ENCODE assay signal across 8 mouse cellular contexts in the genomic region with DNA sequence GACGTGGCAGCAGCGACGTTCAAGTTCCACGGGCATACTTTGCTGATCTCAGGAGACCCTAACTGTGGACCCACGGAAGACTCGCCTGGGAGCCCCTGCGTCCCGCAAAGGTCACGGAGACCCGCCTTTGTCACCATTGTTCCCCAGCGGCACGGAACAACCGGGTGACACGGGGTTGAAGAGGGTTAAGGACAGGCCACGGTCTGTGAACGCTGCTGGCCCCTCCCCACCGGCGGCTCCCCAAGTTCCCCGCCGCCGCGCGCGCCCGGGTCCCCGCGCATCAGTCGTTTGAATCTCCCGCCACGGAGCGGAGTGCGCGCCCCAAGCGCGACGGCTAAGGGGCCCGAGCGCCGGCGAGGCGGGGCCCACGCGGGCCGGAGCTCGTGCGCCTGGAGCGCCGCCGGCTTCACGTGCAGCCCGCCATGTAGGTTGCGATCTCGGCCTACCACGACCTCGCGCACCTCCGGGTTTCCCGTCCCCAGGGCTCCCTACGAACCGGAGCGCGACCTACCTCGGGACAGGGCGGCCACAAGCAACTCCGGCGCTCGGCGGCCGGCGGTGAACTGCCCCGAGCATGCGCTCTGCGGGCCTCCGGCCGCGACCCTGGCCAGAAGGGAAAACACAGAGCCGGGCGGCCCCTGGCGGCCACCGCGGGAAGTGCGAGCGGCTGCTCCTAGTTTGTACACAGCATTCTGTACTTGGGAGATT. TPM values are rescaled to one million over a fixed set of nuclear protein-coding genes. Genes with fewer than 3 reads are reported as not detected.
DNase-seq lines count a peak whose midpoint lies in the region; ATAC-seq lines count a peak whose summit lies in the region.

No protein-coding gene starts in this region.

- peak overlapping the region; percentile 68 for H3K9ac ChIP-seq in hindbrain, embryonic 15.5 days

- H3K4me3 ChIP-seq in hindbrain, embryonic 15.5 days, result peak overlapping the region; percentile 69

- H3K4me1 ChIP-seq in hindbrain, embryonic 15.5 days (replicated peaks), result peaks cover 18% of the 10 kb centered on the region

- ATAC-seq in hindbrain, embryonic 15.5 days (ENCODE audit: low FRiP score, low read depth), result peak; percentile 90

- peak; percentile 74 for DNase-seq in WW6 (ENCODE audit: low read depth, low spot score)
- peak; percentile 97 to 99 for DNase-seq in cerebellum, postnatal 36 days
- peak; percentile 92 to 97 for DNase-seq in frontal cortex, postnatal 36 days (ENCODE audit: low spot score in 2 of 2)
- DNase-seq in left cerebral cortex, adult 11 months (ENCODE audit: low spot score), result peak; percentile 87
- peak; percentile 98 for DNase-seq in lung, postnatal 36 days
- DNase-seq in retina, embryonic 14.5 days (ENCODE audit: low spot score), result peak; percentile 96
- peak; percentile 96 for DNase-seq in thymus, postnatal 4 days

- H3K27me3 ChIP-seq in hindbrain, embryonic 15.5 days, result no peaks in the 10 kb centered on the region

- WGBS in hindbrain, embryonic 15.5 days, result under 1% methylated on average over 68 of the region's 83 CpGs

- H3K27ac ChIP-seq in hindbrain, embryonic 15.5 days (replicated peaks), result no peak overlapping the region

- H3K36me3 ChIP-seq in hindbrain, embryonic 15.5 days, result no peaks in the 10 kb centered on the region

- H3K9me3 ChIP-seq in hindbrain, embryonic 15.5 days, result no peaks in the 10 kb centered on the region

- H3K4me2 ChIP-seq in hindbrain, embryonic 15.5 days, result peak overlapping the region; percentile 91

RNA-seq across cellular contexts. Expression of gene Rcc1, which starts 8.1 kb away (rescaled TPM):
- polyA plus RNA-seq in hindbrain, embryonic 15.5 days (2015; fragmentation: Nextera tagmentation; extraction: Ambion mirVana), result 35.4 and 40.3 TPM in 2 replicates

RNA-seq across cellular contexts. Expression of gene Trnau1ap, which starts 16.0 kb away (rescaled TPM):
- 71.9 and 80.2 TPM in 2 replicates for polyA plus RNA-seq in hindbrain, embryonic 15.5 days (2015; fragmentation: Nextera tagmentation; extraction: Ambion mirVana)

RNA-seq across cellular contexts. Expression of gene Rab42, which starts 42.1 kb away (rescaled TPM):
- polyA plus RNA-seq in hindbrain, embryonic 15.5 days (2015; fragmentation: Nextera tagmentation; extraction: Ambion mirVana), result 3.1 and 3.4 TPM in 2 replicates
